Mouse (Mus musculus) lung, adult 2 months (tissue): ENCODE measurements at regions not wholly inside any gene's neighbourhood (a gene's known extent, or its start where the extent isn't known, plus 50 kb on each side); places are given as distances from the start of the nearest gene placed in this dataset.

Experiments used
- CTCF ChIP-seq: fragments of 200-500 bp; IDR thresholded peaks from 2 replicates; pipeline ENCODE4 v1.5.1; 2011; ENCODE audit warnings: mild to moderate bottlenecking, low read length, control low read depth; ENCODE audit not compliant: insufficient read depth
- POLR2A ChIP-seq: fragments of 200-500 bp; IDR thresholded peaks from 2 replicates; pipeline ENCODE4 v1.6.1; 2011; ENCODE audit warnings: low read depth, mild to moderate bottlenecking, control low read depth, low read length, borderline replicate concordance; ENCODE audit errors: extremely low read depth

DNA sequence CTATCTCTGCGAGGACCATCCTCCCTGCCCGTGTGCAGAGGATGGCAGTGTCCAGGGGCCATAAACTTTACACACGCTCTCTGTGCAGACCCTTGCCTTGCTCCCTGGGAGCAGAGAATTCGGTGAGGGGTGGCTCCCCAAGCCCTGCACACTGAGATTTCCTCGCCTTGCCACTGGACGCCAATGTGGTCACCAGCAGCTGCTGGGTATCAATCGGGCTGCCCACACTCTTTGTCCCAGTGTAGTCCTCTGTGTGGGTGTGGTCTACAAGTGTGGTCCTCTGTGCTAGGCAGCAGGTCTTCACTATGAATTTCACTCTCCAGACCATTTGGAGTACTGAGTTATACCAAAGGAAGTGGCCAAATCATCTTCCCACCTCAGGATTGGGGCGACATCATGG, 274.3 kb downstream of the Gadd45g start:
- TF ChIP-seq POLR2A (no peak), CTCF (no peak)
